Mouse (Mus musculus): ENCODE data around the gene Etfbkmt. TPM values are rescaled to one million over a fixed set of nuclear protein-coding genes. Genes with fewer than 3 reads are reported as not detected.

Gene Etfbkmt
- polyA plus RNA-seq (2012; rRNA removed) (13.5 and 15.0 TPM in 2 replicates), polyA plus RNA-seq (2014; fragmentation: Nextera tagmentation; extraction: Ambion mirVana) (10.4 and 12.1 TPM in 2 replicates)

DNA sequence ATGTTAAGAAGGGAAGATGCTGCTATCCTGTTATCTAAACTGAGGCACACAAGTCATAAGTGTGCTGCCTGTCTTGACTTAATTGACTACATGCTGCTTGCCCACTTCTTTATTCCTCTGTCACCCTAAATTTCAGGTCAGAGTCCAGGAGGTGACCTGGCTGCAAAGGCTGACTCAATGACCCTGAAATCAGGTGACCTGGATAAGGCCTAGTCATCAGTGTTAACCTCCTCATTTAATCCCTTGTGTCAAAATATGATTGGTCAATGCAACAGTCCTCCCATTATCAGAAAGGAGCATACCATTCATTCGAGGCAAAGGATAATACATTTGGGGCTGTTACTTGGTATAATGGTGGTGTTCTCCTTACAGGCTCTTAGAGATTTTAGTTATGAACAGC lies at the start of gene Etfbkmt:
Gene Etfbkmt, plus strand, starts transcription at position 379 of the 400 bp plus-strand sequence.
- TF ChIP-seq POLR2A (IDR thresholded peaks at IDR 0.05; ENCODE audit: borderline replicate concordance, extremely low read depth, insufficient read depth, insufficient read length), result no peak
- Histone ChIP-seq H3K9me3 (ENCODE audit: control insufficient read depth, low read length) (no peaks in the 10 kb centered on the region), H3K4me1 (ENCODE audit: control insufficient read depth, insufficient read depth, low read length) (peaks cover 5% of the 10 kb centered on the region), H3K4me3 (replicated peaks; ENCODE audit: low read length) (no peak within 1 kb of the TSS), H3K27ac (replicated peaks; ENCODE audit: low read depth, low read length) (no peak within 1 kb of the TSS), H3K4me2 (replicated peaks; ENCODE audit: low read depth, low read length, severe bottlenecking) (no peak within 1 kb of the TSS), H3K27me3 (ENCODE audit: control insufficient read depth, insufficient read depth, low read length) (no peaks in the 10 kb centered on the region), H3K9ac (ENCODE audit: low read depth, low read length, severe bottlenecking) (no peak within 1 kb of the TSS), H3K36me3 (ENCODE audit: control insufficient read depth, insufficient read depth, low read length) (peaks cover 6% of the 10 kb centered on the region; the same call in 1 of the 2 replicates)
- WGBS, result 83% methylated on average over 1 of the region's 1 CpGs
- no peak for ATAC-seq (ENCODE audit: low FRiP score, low read depth)
- DNase-seq (ENCODE audit: low spot score), result no peak

- ATAC-seq (ENCODE audit: low FRiP score, low read depth) (no peak), DNase-seq (ENCODE audit: low spot score) (no peak)
- no peaks in the 10 kb centered on the region for H3K9me3 ChIP-seq (ENCODE audit: control insufficient read depth, low read length)
- H3K27ac ChIP-seq (replicated peaks; ENCODE audit: low read depth, low read length), result no peak overlapping the region
- H3K9ac ChIP-seq (ENCODE audit: low read depth, low read length, severe bottlenecking), result no peak overlapping the region
- whole genome bisulfite sequencing, result 92% methylated on average over 6 of the region's 6 CpGs
- no peak for TF ChIP-seq POLR2A (IDR thresholded peaks at IDR 0.05; ENCODE audit: borderline replicate concordance, extremely low read depth, insufficient read depth, insufficient read length)
- H3K4me2 ChIP-seq (replicated peaks; ENCODE audit: low read depth, low read length, severe bottlenecking), result no peak overlapping the region
- H3K36me3 ChIP-seq (ENCODE audit: control insufficient read depth, insufficient read depth, low read length), result no peaks in the 10 kb centered on the region
- no peaks in the 10 kb centered on the region for H3K27me3 ChIP-seq (ENCODE audit: control insufficient read depth, insufficient read depth, low read length)
- no peak overlapping the region for H3K4me3 ChIP-seq (replicated peaks; ENCODE audit: low read length)
- no peaks in the 10 kb centered on the region for H3K4me1 ChIP-seq (ENCODE audit: control insufficient read depth, insufficient read depth, low read length)
These were observed 47.2 kb upstream of the Etfbkmt start for GRCm38 (mm10) chr6:149092406-149092805.

DNA sequence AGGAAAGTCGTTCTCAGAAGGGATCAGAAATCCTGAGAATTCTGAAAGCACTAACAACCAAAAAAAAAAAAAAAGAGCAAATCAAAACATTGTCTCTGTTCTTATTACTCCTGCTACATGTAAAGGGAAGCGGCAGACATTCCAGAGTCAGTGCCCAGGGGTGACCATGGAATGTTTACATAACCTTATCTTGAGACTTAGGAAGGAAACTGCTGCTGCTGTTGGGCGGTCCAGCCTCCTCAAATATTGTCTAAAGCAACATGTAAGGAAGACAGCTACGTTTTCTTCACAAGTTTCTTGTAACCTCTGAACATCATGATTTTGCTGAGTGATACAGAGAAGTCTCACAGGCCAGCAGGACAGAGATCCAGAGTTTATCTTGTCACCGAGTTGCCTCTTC lies 46.2 kb upstream of the Etfbkmt start:
- H3K4me3 ChIP-seq (replicated peaks; ENCODE audit: low read length), result no peak overlapping the region
- DNase-seq (ENCODE audit: low spot score) (no peak), ATAC-seq (ENCODE audit: low FRiP score, low read depth) (no peak)
- WGBS, result 43% methylated on average over 5 of the region's 5 CpGs
- no peak overlapping the region for H3K27ac ChIP-seq (replicated peaks; ENCODE audit: low read depth, low read length)
- H3K27me3 ChIP-seq (ENCODE audit: control insufficient read depth, insufficient read depth, low read length), result no peaks in the 10 kb centered on the region
- H3K4me1 ChIP-seq (ENCODE audit: control insufficient read depth, insufficient read depth, low read length), result no peaks in the 10 kb centered on the region
- no peaks in the 10 kb centered on the region for H3K36me3 ChIP-seq (ENCODE audit: control insufficient read depth, insufficient read depth, low read length)
- H3K9ac ChIP-seq (ENCODE audit: low read depth, low read length, severe bottlenecking), result no peak overlapping the region
- H3K4me2 ChIP-seq (replicated peaks; ENCODE audit: low read depth, low read length, severe bottlenecking), result no peak overlapping the region
- TF ChIP-seq POLR2A (IDR thresholded peaks at IDR 0.05; ENCODE audit: borderline replicate concordance, extremely low read depth, insufficient read depth, insufficient read length), result no peak
- H3K9me3 ChIP-seq (ENCODE audit: control insufficient read depth, low read length), result no peaks in the 10 kb centered on the region

- no peaks in the 10 kb centered on the region for H3K9me3 ChIP-seq (ENCODE audit: control insufficient read depth, low read length)
- ATAC-seq (ENCODE audit: low FRiP score, low read depth) (no peak), DNase-seq (ENCODE audit: low spot score) (no peak)
- no peak overlapping the region for H3K4me2 ChIP-seq (replicated peaks; ENCODE audit: low read depth, low read length, severe bottlenecking)
- H3K27ac ChIP-seq (replicated peaks; ENCODE audit: low read depth, low read length), result no peak overlapping the region
- 0 out of 2 replicates have a peak, but pooled peaks cover 2% of the 10 kb centered on the region for H3K4me1 ChIP-seq (ENCODE audit: control insufficient read depth, insufficient read depth, low read length)
- no peak for TF ChIP-seq POLR2A (IDR thresholded peaks at IDR 0.05; ENCODE audit: borderline replicate concordance, extremely low read depth, insufficient read depth, insufficient read length)
- H3K36me3 ChIP-seq (ENCODE audit: control insufficient read depth, insufficient read depth, low read length), result no peaks in the 10 kb centered on the region
- no peak overlapping the region for H3K9ac ChIP-seq (ENCODE audit: low read depth, low read length, severe bottlenecking)
- no peak overlapping the region for H3K4me3 ChIP-seq (replicated peaks; ENCODE audit: low read length)
- H3K27me3 ChIP-seq (ENCODE audit: control insufficient read depth, insufficient read depth, low read length), result no peaks in the 10 kb centered on the region
- 65% methylated on average over 1 of the region's 1 CpGs for WGBS
These were observed 45.1 kb upstream of the Etfbkmt start for GRCm38 (mm10) chr6:149094555-149094954.

DNA sequence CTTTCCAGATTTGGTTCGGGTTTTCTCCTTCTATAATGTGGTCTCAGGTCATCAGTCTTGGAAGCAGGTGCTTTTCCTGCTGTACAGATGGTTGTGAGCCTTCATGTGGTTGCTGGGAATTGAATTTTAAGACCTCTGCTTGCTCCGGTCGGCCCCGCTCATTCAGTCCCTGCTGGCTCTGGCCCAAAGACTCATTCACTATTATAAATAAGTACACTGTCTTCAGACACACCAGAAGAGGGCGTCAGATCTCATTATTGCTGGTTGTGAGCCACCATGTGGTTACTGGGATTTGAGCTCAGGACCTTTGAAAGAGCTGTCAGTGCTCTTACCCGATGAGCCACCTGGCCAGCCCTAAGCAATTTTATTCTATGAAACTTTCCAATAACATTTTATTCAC lies 44.3 kb upstream of the Etfbkmt start:
- Histone ChIP-seq H3K27me3 (ENCODE audit: control insufficient read depth, insufficient read depth, low read length) (no peaks in the 10 kb centered on the region), H3K9me3 (ENCODE audit: control insufficient read depth, low read length) (no peaks in the 10 kb centered on the region), H3K27ac (replicated peaks; ENCODE audit: low read depth, low read length) (no peak overlapping the region), H3K9ac (ENCODE audit: low read depth, low read length, severe bottlenecking) (no peak overlapping the region), H3K4me2 (replicated peaks; ENCODE audit: low read depth, low read length, severe bottlenecking) (no peak overlapping the region), H3K4me1 (ENCODE audit: control insufficient read depth, insufficient read depth, low read length) (0 out of 2 replicates have a peak, but pooled peaks cover 2% of the 10 kb centered on the region), H3K4me3 (replicated peaks; ENCODE audit: low read length) (no peak overlapping the region), H3K36me3 (ENCODE audit: control insufficient read depth, insufficient read depth, low read length) (no peaks in the 10 kb centered on the region)
- ATAC-seq (ENCODE audit: low FRiP score, low read depth) (no peak), DNase-seq (ENCODE audit: low spot score) (no peak)
- no peak for TF ChIP-seq POLR2A (IDR thresholded peaks at IDR 0.05; ENCODE audit: borderline replicate concordance, extremely low read depth, insufficient read depth, insufficient read length)
- 49% methylated on average over 6 of the region's 6 CpGs for WGBS

DNA sequence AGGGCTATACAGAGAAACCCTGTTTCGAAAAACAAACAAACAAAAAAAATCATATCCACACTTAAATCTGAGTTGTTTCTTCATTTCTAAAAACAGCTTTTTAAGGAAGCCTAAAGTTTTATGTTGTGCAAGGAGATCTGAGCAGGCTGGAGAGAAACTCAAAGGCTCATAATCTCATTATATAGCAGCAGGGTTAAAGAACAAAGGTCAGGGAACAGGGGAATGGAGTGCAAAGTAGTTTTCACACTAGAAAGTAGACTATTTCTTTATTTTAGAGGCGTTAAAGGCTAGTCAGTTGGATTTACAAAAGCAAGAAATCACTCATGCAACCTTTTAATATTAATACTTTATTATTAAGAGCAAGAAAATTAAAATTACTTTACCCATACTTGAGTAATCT lies 43.4 kb upstream of the Etfbkmt start:
- H3K4me3 ChIP-seq (replicated peaks; ENCODE audit: low read length), result no peak overlapping the region
- DNase-seq (ENCODE audit: low spot score), result no peak
- WGBS, result 86% methylated on average over 2 of the region's 2 CpGs
- no peak for ATAC-seq (ENCODE audit: low FRiP score, low read depth)
- 0 out of 2 replicates have a peak, but pooled peaks cover 2% of the 10 kb centered on the region for H3K4me1 ChIP-seq (ENCODE audit: control insufficient read depth, insufficient read depth, low read length)
- no peak overlapping the region for H3K27ac ChIP-seq (replicated peaks; ENCODE audit: low read depth, low read length)
- H3K4me2 ChIP-seq (replicated peaks; ENCODE audit: low read depth, low read length, severe bottlenecking), result no peak overlapping the region
- H3K27me3 ChIP-seq (ENCODE audit: control insufficient read depth, insufficient read depth, low read length), result no peaks in the 10 kb centered on the region
- no peaks in the 10 kb centered on the region for H3K36me3 ChIP-seq (ENCODE audit: control insufficient read depth, insufficient read depth, low read length)
- no peak overlapping the region for H3K9ac ChIP-seq (ENCODE audit: low read depth, low read length, severe bottlenecking)
- H3K9me3 ChIP-seq (ENCODE audit: control insufficient read depth, low read length), result no peaks in the 10 kb centered on the region
- TF ChIP-seq POLR2A (IDR thresholded peaks at IDR 0.05; ENCODE audit: borderline replicate concordance, extremely low read depth, insufficient read depth, insufficient read length), result no peak
